Comparison of ENCODE assay signal across 6 mouse cellular contexts in genomic region chrX:63972386-63972785, GRCm38 (mm10).
DNase-seq lines count a peak whose midpoint lies in the region; ATAC-seq lines count a peak whose summit lies in the region.
"Not testable (repeated sequence)": the region's sequence is repeated elsewhere in the genome, so short reads cannot be mapped to it uniquely, and the experiment has no call there.

No protein-coding gene starts in this region.

- H3K9ac ChIP-seq in forebrain, embryonic 14.5 days (ENCODE audit: low read length); midbrain, embryonic 11.5 days (ENCODE audit: low read length): not testable (repeated sequence)

- DNase-seq in Muller cell, postnatal 12 days (ENCODE audit: inconsistent ontology term): peak; percentile 17
- DNase-seq in embryo, embryonic 10.5 days (ENCODE audit: low spot score): peak; percentile 64
- peak; percentile 23 for DNase-seq in forebrain, embryonic 14.5 days (ENCODE audit: low spot score)
- DNase-seq in induced T-regulatory cell, adult 2 months (ENCODE audit: low read depth): peak; percentile 0
- peak; percentile 84 for DNase-seq in midbrain, embryonic 11.5 days (ENCODE audit: low spot score, missing footprints)
- peak; percentile 4 for DNase-seq in retina, postnatal 1 day

- not testable (repeated sequence) for H3K4me1 ChIP-seq in forebrain, embryonic 14.5 days (ENCODE audit: control insufficient read depth, insufficient read depth, low read length); midbrain, embryonic 11.5 days (ENCODE audit: control insufficient read depth, insufficient read depth, low read length)

- not testable (repeated sequence) for H3K9me3 ChIP-seq in forebrain, embryonic 14.5 days (replicated peaks; ENCODE audit: control insufficient read depth, low read length); midbrain, embryonic 11.5 days (ENCODE audit: control insufficient read depth, low read length)

- not testable (repeated sequence) for H3K4me3 ChIP-seq in forebrain, embryonic 14.5 days (ENCODE audit: low read depth, low read length); midbrain, embryonic 11.5 days (ENCODE audit: low read depth, low read length)

- not testable (repeated sequence) for H3K36me3 ChIP-seq in forebrain, embryonic 14.5 days (ENCODE audit: control insufficient read depth, insufficient read depth, low read length); midbrain, embryonic 11.5 days (ENCODE audit: control insufficient read depth, insufficient read depth, low read length)

- not testable (repeated sequence) for H3K27ac ChIP-seq in forebrain, embryonic 14.5 days (ENCODE audit: low read depth, low read length); midbrain, embryonic 11.5 days (ENCODE audit: low read depth, low read length)

- not testable (repeated sequence) for H3K4me2 ChIP-seq in forebrain, embryonic 14.5 days (ENCODE audit: low read length); midbrain, embryonic 11.5 days

- not testable (repeated sequence) for ATAC-seq in forebrain, embryonic 14.5 days; midbrain, embryonic 11.5 days (ENCODE audit: low FRiP score)

- H3K27me3 ChIP-seq in forebrain, embryonic 14.5 days (replicated peaks; ENCODE audit: control insufficient read depth, insufficient read depth, low read length); midbrain, embryonic 11.5 days (ENCODE audit: control insufficient read depth, insufficient read depth, low read length): not testable (repeated sequence)

Comparison
In these comparisons a context has a peak if more than half of its experiments do, and no peak if none do; other contexts are left out.
1. DNase-seq: peak in every context shown above with its lines; median percentile 84 in midbrain, embryonic 11.5 days; 64 in embryo, embryonic 10.5 days; 23 in forebrain, embryonic 14.5 days; 17 in Muller cell, postnatal 12 days; 4 in retina, postnatal 1 day; 0 in induced T-regulatory cell, adult 2 months.